ENCODE assay signal across 15 mouse cellular contexts in the genomic region with DNA sequence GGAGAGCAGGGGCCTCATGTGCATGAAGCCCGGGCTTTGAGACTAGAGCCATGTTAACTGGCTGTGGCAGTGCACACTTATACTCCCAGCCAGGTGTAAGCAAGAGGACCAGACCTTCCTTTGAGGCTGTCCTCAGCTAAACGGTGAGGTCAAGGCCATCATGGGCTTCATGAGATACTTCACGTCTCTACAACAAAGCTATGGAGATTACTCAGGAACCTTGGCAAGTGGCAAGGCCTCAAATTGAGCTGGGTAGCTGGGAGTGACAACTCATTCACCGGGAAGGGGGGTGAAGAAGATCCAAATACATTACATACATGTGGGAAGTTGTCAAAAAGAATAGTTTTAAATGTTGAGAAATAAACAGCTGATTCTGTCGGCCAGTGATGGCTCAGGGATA. TPM values are rescaled to one million over a fixed set of nuclear protein-coding genes. Genes with fewer than 3 reads are reported as not detected.
DNase-seq lines count a peak whose midpoint lies in the region; TF ChIP-seq lines count a peak whose summit lies in the region.
"Had no signal": no experiment of that assay in that cellular context is flagged by ENCODE, and none has a peak within 500 bp of the region (broad histone marks: within the 10 kb centered on the region; RNA-seq: fewer than 3 reads in every experiment).

No protein-coding gene starts in this region.

- intact Hi-C loops in gastrocnemius, adult 2 months (cut with DNase I) = no loop called here
- intact Hi-C loops in gastrocnemius, postnatal 14 days (cut with DNase I; ENCODE audit: low total_unique reads) = no loop called here

- DNase-seq in adrenal gland, adult 2 months = peak; percentile 55
- DNase-seq in adrenal gland, adult 18-20 months (ENCODE audit: low spot score in 2 of 2) = no peak
- DNase-seq in adrenal gland, postnatal 14 days = peak; percentile 48
- DNase-seq in adrenal gland, postnatal 25 days = no peak
- no peak for DNase-seq in gastrocnemius, adult 2 months
- DNase-seq in gastrocnemius, postnatal 14 days = no peak
- DNase-seq: B cell, adult 2 months; forebrain, postnatal 0 days had no signal

- H3K4me3 ChIP-seq in gastrocnemius, adult 2 months = no peak overlapping the region
- H3K4me3 ChIP-seq: embryonic facial prominence, embryonic 10.5 days; embryonic facial prominence, embryonic 12.5 days; forebrain, embryonic 13.5 days; forebrain, embryonic 15.5 days had no signal

- peak overlapping the region; percentile 52; the same call in 1 of the 2 replicates for H3K27ac ChIP-seq in gastrocnemius, adult 2 months
- H3K27ac ChIP-seq: embryonic facial prominence, embryonic 10.5 days; embryonic facial prominence, embryonic 12.5 days; forebrain, embryonic 13.5 days; forebrain, embryonic 15.5 days had no signal

- no peak for TF ChIP-seq CTCF in gastrocnemius, adult 2 months (IDR thresholded peaks at IDR 0.05)

RNA-seq across cellular contexts. Expression of a gene that starts 8.5 kb away (rescaled TPM):
- 1 to 10 TPM; 3.1 to 4.2 TPM for total RNA-seq in adrenal gland, adult 2 months (2021)
- 2.8 and 3.7 TPM in 2 replicates for polyA plus RNA-seq in adrenal gland, adult 2 months (2012; rRNA removed)
- total RNA-seq in adrenal gland, adult 18-20 months (2021) = 1 to 10 TPM; 1.8 to 4.3 TPM
- total RNA-seq in adrenal gland, postnatal 14 days (2021) = 3.6 and 14.8 TPM in 2 replicates
- total RNA-seq in adrenal gland, postnatal 25 days (2021) = 1.3 and 1.8 TPM in 2 replicates
- under 1 TPM in 1 of 2 experiments, not detected in 1; 0.69 TPM for total RNA-seq in gastrocnemius, adult 2 months (2021)
- under 1 TPM; 0.53 to 0.89 TPM for total RNA-seq in gastrocnemius, postnatal 14 days (2021)
- polyA plus RNA-seq: Patski had no signal

RNA-seq across cellular contexts. Expression of a gene that starts 24.1 kb away (rescaled TPM):
- total RNA-seq in adrenal gland, adult 2 months (2021) = 10 to 100 TPM; 41.7 to 44.2 TPM
- polyA plus RNA-seq in adrenal gland, adult 2 months (2012; rRNA removed) = 35.1 and 40.6 TPM in 2 replicates
- total RNA-seq in adrenal gland, adult 18-20 months (2021) = 10 to 100 TPM; 41.3 to 51.6 TPM
- total RNA-seq in adrenal gland, postnatal 14 days (2021) = 45.7 and 50.1 TPM in 2 replicates
- total RNA-seq in adrenal gland, postnatal 25 days (2021) = 37.9 and 39.0 TPM in 2 replicates
- 1 to 10 TPM; 1.9 to 3.5 TPM for total RNA-seq in gastrocnemius, adult 2 months (2021)
- total RNA-seq in gastrocnemius, postnatal 14 days (2021) = 1 to 10 TPM; 6.0 to 6.4 TPM
- polyA plus RNA-seq: activated CD4-positive, CD25-positive, alpha-beta regulatory T cell, adult 4 months; CD4-positive, CD25-positive, alpha-beta regulatory T cell, adult 4 months had no signal

RNA-seq across cellular contexts. Expression of a gene that starts 26.9 kb away (rescaled TPM):
- total RNA-seq in adrenal gland, adult 2 months (2021) = 10 to 100 TPM; 54.0 to 86.4 TPM
- 83.5 and 83.8 TPM in 2 replicates for polyA plus RNA-seq in adrenal gland, adult 2 months (2012; rRNA removed)
- total RNA-seq in adrenal gland, adult 18-20 months (2021) = 10 to 100 TPM; 46.7 to 87.1 TPM
- total RNA-seq in adrenal gland, postnatal 14 days (2021) = 26.1 and 32.9 TPM in 2 replicates
- total RNA-seq in adrenal gland, postnatal 25 days (2021) = 58.0 and 58.6 TPM in 2 replicates
- not detected for total RNA-seq in gastrocnemius, adult 2 months (2021)
- total RNA-seq in gastrocnemius, postnatal 14 days (2021) = not detected

RNA-seq across cellular contexts. Expression of a gene that starts 45.7 kb away (rescaled TPM):
- total RNA-seq in adrenal gland, adult 2 months (2021) = 100 to 1,000 TPM; 211 to 277 TPM
- polyA plus RNA-seq in adrenal gland, adult 2 months (2012; rRNA removed) = 887 and 1,091 TPM in 2 replicates
- total RNA-seq in adrenal gland, adult 18-20 months (2021) = 100 to 1,000 TPM; 169 to 241 TPM
- total RNA-seq in adrenal gland, postnatal 14 days (2021) = 208 and 209 TPM in 2 replicates
- total RNA-seq in adrenal gland, postnatal 25 days (2021) = 234 and 249 TPM in 2 replicates
- 10 to 100 TPM; 61.3 to 72.4 TPM for total RNA-seq in gastrocnemius, adult 2 months (2021)
- 10 to 100 TPM; 58.7 to 62.1 TPM for total RNA-seq in gastrocnemius, postnatal 14 days (2021)

Comparison
In these comparisons a context has a peak if more than half of its experiments do, and no peak if none do; other contexts are left out.
1. DNase-seq: peak in adrenal gland, adult 2 months (single experiment) and adrenal gland, postnatal 14 days (single experiment); none in adrenal gland, adult 18-20 months (0 of 2), adrenal gland, postnatal 25 days (single experiment), gastrocnemius, adult 2 months (single experiment) and gastrocnemius, postnatal 14 days (single experiment).
2. RNA of a gene that starts 26.9 kb away (total RNA-seq): 46.7 to 87.1 TPM in adrenal gland, adult 18-20 months, 54.0 to 86.4 TPM in adrenal gland, adult 2 months, 58.0 to 58.6 TPM in adrenal gland, postnatal 25 days and 26.1 to 32.9 TPM in adrenal gland, postnatal 14 days; not detected in gastrocnemius, adult 2 months and not detected in gastrocnemius, postnatal 14 days; every median in the first group is over 10 times any median in the second.